Mouse (Mus musculus) heart, adult 2 months (tissue): ENCODE measurements around the gene Tbc1d15. TPM values are rescaled to one million over a fixed set of nuclear protein-coding genes. Genes with fewer than 3 reads are reported as not detected.

Experiments used
- DNase-seq, 2 experiments: peaks; one replicate each; pipeline ENCODE4 v3.0.0; 2021
- H3K27ac ChIP-seq: fragments of 200-600 bp; 2 replicates; pipeline ENCODE4 v1.8.1; 2022
- H3K27me3 ChIP-seq: fragments of 200-500 bp; 2 replicates; pipeline ENCODE4 v1.6.1; 2012; ENCODE audit warnings: mild to moderate bottlenecking, low read length, inconsistent platforms, mixed read lengths; ENCODE audit not compliant: control insufficient read depth, insufficient read depth
- H3K36me3 ChIP-seq: fragments of 200-500 bp; 2 replicates; pipeline ENCODE4 v1.6.1; 2012; ENCODE audit warnings: low read length, inconsistent platforms; ENCODE audit not compliant: control insufficient read depth, insufficient read depth
- H3K4me1 ChIP-seq: fragments of 200-500 bp; 2 replicates; pipeline ENCODE4 v1.6.1; 2011; ENCODE audit warnings: low read length; ENCODE audit not compliant: control insufficient read depth, insufficient read depth
- H3K4me3 ChIP-seq: fragments of 200-600 bp; 2 replicates; pipeline ENCODE4 v1.8.1; 2022
- H3K79me2 ChIP-seq: fragments of 200-500 bp; replicated peaks from 2 replicates; pipeline ENCODE4 v1.6.1; 2012; ENCODE audit warnings: mild to moderate bottlenecking, inconsistent platforms, low read length, moderate library complexity, mixed read lengths; ENCODE audit not compliant: control insufficient read depth, insufficient read depth
- H3K9ac ChIP-seq: fragments of 200-500 bp; 2 replicates; pipeline ENCODE4 v1.6.1; 2012; ENCODE audit warnings: low read depth, mild to moderate bottlenecking, control low read depth, inconsistent platforms, low read length, mixed read lengths
- CTCF ChIP-seq: fragments of 200-600 bp; IDR thresholded peaks from 2 replicates; pipeline ENCODE4 v1.8.1; 2022; ENCODE audit warnings: antibody characterized with exemption, mild to moderate bottlenecking, moderate library complexity
- EP300 ChIP-seq: fragments of 200-500 bp; IDR thresholded peaks from 2 replicates; pipeline ENCODE4 v1.6.1; 2011; ENCODE audit warnings: low read depth, low read length, control low read depth; ENCODE audit not compliant: insufficient read depth
- POLR2A ChIP-seq: fragments of 200-500 bp; IDR thresholded peaks from 2 replicates; pipeline ENCODE4 v1.6.1; 2011; ENCODE audit warnings: mild to moderate bottlenecking, low read depth, low read length, control low read depth; ENCODE audit not compliant: insufficient read depth
- WGBS: fragments of 180-500 bp; shearing (Covaris S2); methylation state at CpG from one replicate; pipeline ENCODE4 v1.1.7; 2018; 5-methylcytosine and 5-hydroxymethylcytosine counted together
- intact Hi-C: fragments of 180-260 bp; cut with DNase I; formaldehyde crosslinking; loops from one replicate; pipeline ENCODE4 v1.15.1; 2025
- polyA plus RNA-seq: library from polyadenylated mRNA; depleted of rRNA; stranded (reverse); fragments of >200 nt; gene quantifications from 2 replicates; pipeline ENCODE4 v1.2.3, GENCODE M21; 2012
- total RNA-seq, 2 experiments: library from RNA; stranded (reverse); gene quantifications; 2 replicates each; pipeline ENCODE4 v1.2.3; 2021

Tbc1d15 gene
- total and polyA plus RNA-seq, 3 experiments: 6.7 to 56.9 (median 42.7) TPM

- Histone ChIP-seq H3K36me3 (no peaks in the 10 kb centered on the region; the same call in 1 of the 2 replicates), H3K27ac (no peak overlapping the region), H3K27me3 (no peaks in the 10 kb centered on the region), H3K79me2 (peaks cover 9% of the 10 kb centered on the region), H3K4me3 (no peak overlapping the region), H3K9ac (no peak overlapping the region), H3K4me1 (no peaks in the 10 kb centered on the region)
- WGBS: 86% methylated on average over 4 of the region's 4 CpGs
- intact Hi-C loops: no loop called here
- TF ChIP-seq POLR2A: no peak
- TF ChIP-seq CTCF: no peak
- TF ChIP-seq EP300: no peak
- no peak for DNase-seq
Observed at GRCm38 (mm10) chr10:115237931-115238330, 13.3 kb downstream of the Tbc1d15 start.

GRCm38 (mm10) chr10:115236733-115237132 lies 14.5 kb downstream of the Tbc1d15 start:
- TF ChIP-seq EP300: no peak
- TF ChIP-seq POLR2A: no peak
- TF ChIP-seq CTCF: no peak
- intact Hi-C loops: no loop called here
- no peak overlapping the region for H3K27ac ChIP-seq
- no peaks in the 10 kb centered on the region for H3K27me3 ChIP-seq
- no peaks in the 10 kb centered on the region; the same call in 1 of the 2 replicates for H3K36me3 ChIP-seq
- DNase-seq: no peak
- no peak overlapping the region for H3K9ac ChIP-seq
- H3K79me2 ChIP-seq: peaks cover 9% of the 10 kb centered on the region
- WGBS: 47% methylated on average over 4 of the region's 4 CpGs
- H3K4me3 ChIP-seq: no peak overlapping the region
- no peaks in the 10 kb centered on the region for H3K4me1 ChIP-seq

GRCm38 (mm10) chr10:115235501-115235900 lies 15.8 kb downstream of the Tbc1d15 start:
- Histone ChIP-seq H3K36me3 (no peaks in the 10 kb centered on the region; the same call in 1 of the 2 replicates), H3K9ac (no peak overlapping the region), H3K27me3 (no peaks in the 10 kb centered on the region), H3K27ac (no peak overlapping the region), H3K79me2 (peaks cover 9% of the 10 kb centered on the region), H3K4me3 (no peak overlapping the region), H3K4me1 (no peaks in the 10 kb centered on the region)
- TF ChIP-seq POLR2A (no peak), EP300 (no peak), CTCF (no peak)
- no peak for DNase-seq
- intact Hi-C loops: no loop called here
- 90% methylated on average over 9 of the region's 9 CpGs for WGBS

DNA sequence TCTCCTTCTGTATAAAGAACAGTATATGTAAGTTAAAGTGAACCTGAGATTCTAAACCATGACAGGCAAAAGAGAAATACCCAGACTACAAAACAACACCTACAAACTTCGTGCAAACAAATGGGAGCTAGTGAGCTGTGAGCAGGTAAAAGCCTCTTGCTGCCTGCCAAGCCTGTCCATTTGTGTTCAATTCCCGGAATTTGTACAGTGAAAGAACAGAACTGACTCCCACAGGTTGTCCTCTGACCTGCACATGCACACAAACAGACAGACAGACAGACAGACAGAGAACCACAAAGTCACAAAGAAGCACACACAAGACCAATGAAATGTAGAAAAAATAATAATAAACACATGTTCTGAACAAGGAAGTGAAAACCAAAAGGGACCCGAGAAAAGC lies 17.5 kb downstream of the Tbc1d15 start:
- Histone ChIP-seq H3K4me1 (no peaks in the 10 kb centered on the region), H3K27me3 (no peaks in the 10 kb centered on the region), H3K4me3 (no peak overlapping the region), H3K27ac (no peak overlapping the region), H3K36me3 (no peaks in the 10 kb centered on the region; the same call in 1 of the 2 replicates), H3K9ac (no peak overlapping the region), H3K79me2 (peaks cover 7% of the 10 kb centered on the region)
- TF ChIP-seq CTCF (no peak), EP300 (no peak), POLR2A (no peak)
- 83% methylated on average over 3 of the region's 3 CpGs for WGBS
- intact Hi-C loops: no loop called here
- no peak for DNase-seq

- 82% methylated on average over 3 of the region's 3 CpGs for WGBS
- no peaks in the 10 kb centered on the region for H3K4me1 ChIP-seq
- no peak overlapping the region for H3K9ac ChIP-seq
- H3K27me3 ChIP-seq: no peaks in the 10 kb centered on the region
- H3K79me2 ChIP-seq: peaks cover 5% of the 10 kb centered on the region
- no peak overlapping the region for H3K27ac ChIP-seq
- intact Hi-C loops: no loop called here
- DNase-seq: no peak
- H3K4me3 ChIP-seq: no peak overlapping the region
- TF ChIP-seq CTCF (0 out of 2 replicates have a peak, but pooled peaks have one; percentile 7), POLR2A (no peak)
- no peaks in the 10 kb centered on the region for H3K36me3 ChIP-seq
Observed at GRCm38 (mm10) chr10:115232513-115232912, 18.8 kb downstream of the Tbc1d15 start.

DNA sequence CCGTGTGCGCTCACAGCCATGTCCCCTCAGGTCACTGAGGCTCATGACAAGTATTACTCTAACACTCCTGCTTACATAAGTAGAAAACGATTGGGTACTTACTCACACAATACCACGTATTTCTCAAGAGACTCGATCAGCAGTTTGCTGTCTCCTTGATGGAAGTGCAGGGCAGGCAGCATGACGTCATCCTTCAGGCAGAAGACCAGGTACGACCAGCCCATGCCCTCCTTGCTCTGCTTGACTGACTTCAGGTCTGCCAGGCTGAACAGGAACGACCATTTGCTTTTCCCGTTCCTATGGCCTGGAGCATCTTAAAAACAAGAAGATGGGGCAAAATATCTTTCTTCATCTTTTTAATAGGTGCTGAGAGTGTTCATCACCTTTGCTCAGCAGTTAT lies 22.2 kb downstream of the Tbc1d15 start:
- Histone ChIP-seq H3K9ac (no peak overlapping the region), H3K36me3 (peaks cover 2% of the 10 kb centered on the region; the same call in 1 of the 2 replicates), H3K4me3 (no peak overlapping the region), H3K27me3 (no peaks in the 10 kb centered on the region), H3K27ac (no peak overlapping the region), H3K79me2 (peaks cover 3% of the 10 kb centered on the region), H3K4me1 (no peaks in the 10 kb centered on the region)
- 82% methylated on average over 9 of the region's 9 CpGs for WGBS
- DNase-seq: no peak
- TF ChIP-seq CTCF: no peak
- no peak for TF ChIP-seq EP300
- TF ChIP-seq POLR2A: no peak
- intact Hi-C loops: no loop called here
